Mouse (Mus musculus): ENCODE measurements around the gene Pdik1l. TPM values are rescaled to one million over a fixed set of nuclear protein-coding genes. Genes with fewer than 3 reads are reported as not detected.

The Pdik1l gene
- polyA plus RNA-seq, 1 experiment: 13.3 TPM

GRCm38 (mm10) chr4:134312901-134313300 is 25.2 kb upstream of the Pdik1l start:
- H3K36me3 ChIP-seq (ENCODE audit: control insufficient read depth, insufficient read depth, low read length): no peaks in the 10 kb centered on the region
- H3K27me3 ChIP-seq (ENCODE audit: control insufficient read depth, insufficient read depth, low read length): no peaks in the 10 kb centered on the region
- no peaks in the 10 kb centered on the region for H3K4me1 ChIP-seq (replicated peaks; ENCODE audit: control insufficient read depth, insufficient read depth, low read length)
- H3K27ac ChIP-seq (ENCODE audit: control insufficient read depth, insufficient read depth, low read length): no peak overlapping the region
- 97% methylated on average over 6 of the region's 6 CpGs for WGBS
- no peak for TF ChIP-seq CTCF (IDR thresholded peaks at IDR 0.05; ENCODE audit: borderline replicate concordance, control insufficient read depth, extremely low read depth, insufficient read depth, low read length, poor library complexity)
- no peak for TF ChIP-seq POLR2A (IDR thresholded peaks at IDR 0.05; ENCODE audit: control insufficient read depth, extremely low read depth, insufficient read depth, low read length, poor library complexity)
- H3K4me3 ChIP-seq (ENCODE audit: control insufficient read depth, insufficient read depth, low read length): no peak overlapping the region
- no peak for DNase-seq

GRCm38 (mm10) chr4:134312341-134312740 is 24.6 kb upstream of the Pdik1l start:
- Histone ChIP-seq H3K4me1 (replicated peaks; ENCODE audit: control insufficient read depth, insufficient read depth, low read length) (peaks cover 4% of the 10 kb centered on the region), H3K27ac (ENCODE audit: control insufficient read depth, insufficient read depth, low read length) (no peak overlapping the region), H3K4me3 (ENCODE audit: control insufficient read depth, insufficient read depth, low read length) (no peak overlapping the region), H3K36me3 (ENCODE audit: control insufficient read depth, insufficient read depth, low read length) (no peaks in the 10 kb centered on the region), H3K27me3 (ENCODE audit: control insufficient read depth, insufficient read depth, low read length) (no peaks in the 10 kb centered on the region)
- WGBS: 96% methylated on average over 5 of the region's 5 CpGs
- DNase-seq: no peak
- TF ChIP-seq POLR2A (IDR thresholded peaks at IDR 0.05; ENCODE audit: control insufficient read depth, extremely low read depth, insufficient read depth, low read length, poor library complexity) (no peak), CTCF (IDR thresholded peaks at IDR 0.05; ENCODE audit: borderline replicate concordance, control insufficient read depth, extremely low read depth, insufficient read depth, low read length, poor library complexity) (no peak)

- H3K4me1 ChIP-seq (replicated peaks; ENCODE audit: control insufficient read depth, insufficient read depth, low read length): peaks cover 9% of the 10 kb centered on the region
These were observed 24.1 kb upstream of the Pdik1l start for GRCm38 (mm10) chr4:134311784-134312183.

GRCm38 (mm10) chr4:134310656-134311055 is 23.0 kb upstream of the Pdik1l start:
- no peaks in the 10 kb centered on the region for H3K27me3 ChIP-seq (ENCODE audit: control insufficient read depth, insufficient read depth, low read length)
- H3K4me1 ChIP-seq (replicated peaks; ENCODE audit: control insufficient read depth, insufficient read depth, low read length): peaks cover 9% of the 10 kb centered on the region
- no peaks in the 10 kb centered on the region for H3K36me3 ChIP-seq (ENCODE audit: control insufficient read depth, insufficient read depth, low read length)
- H3K4me3 ChIP-seq (ENCODE audit: control insufficient read depth, insufficient read depth, low read length): no peak overlapping the region
- no peak for TF ChIP-seq POLR2A (IDR thresholded peaks at IDR 0.05; ENCODE audit: control insufficient read depth, extremely low read depth, insufficient read depth, low read length, poor library complexity)
- TF ChIP-seq CTCF (IDR thresholded peaks at IDR 0.05; ENCODE audit: borderline replicate concordance, control insufficient read depth, extremely low read depth, insufficient read depth, low read length, poor library complexity): no peak
- no peak for DNase-seq
- H3K27ac ChIP-seq (ENCODE audit: control insufficient read depth, insufficient read depth, low read length): no peak overlapping the region
- 89% methylated on average over 9 of the region's 9 CpGs for WGBS

More at GRCm38 (mm10) chr4:134311784-134312183, 24.1 kb upstream of the Pdik1l start:
- TF ChIP-seq CTCF (IDR thresholded peaks at IDR 0.05; ENCODE audit: borderline replicate concordance, control insufficient read depth, extremely low read depth, insufficient read depth, low read length, poor library complexity): no peak
- no peak for TF ChIP-seq POLR2A (IDR thresholded peaks at IDR 0.05; ENCODE audit: control insufficient read depth, extremely low read depth, insufficient read depth, low read length, poor library complexity)
- no peak overlapping the region for H3K4me3 ChIP-seq (ENCODE audit: control insufficient read depth, insufficient read depth, low read length)
- no peaks in the 10 kb centered on the region for H3K36me3 ChIP-seq (ENCODE audit: control insufficient read depth, insufficient read depth, low read length)
- no peaks in the 10 kb centered on the region for H3K27me3 ChIP-seq (ENCODE audit: control insufficient read depth, insufficient read depth, low read length)
- WGBS: 65% methylated on average over 9 of the region's 9 CpGs
- H3K27ac ChIP-seq (ENCODE audit: control insufficient read depth, insufficient read depth, low read length): no peak overlapping the region
- no peak for DNase-seq

GRCm38 (mm10) chr4:134310106-134310505 is 22.4 kb upstream of the Pdik1l start:
- 93% methylated on average over 7 of the region's 7 CpGs for WGBS
- Histone ChIP-seq H3K4me1 (replicated peaks; ENCODE audit: control insufficient read depth, insufficient read depth, low read length) (peaks cover 9% of the 10 kb centered on the region), H3K36me3 (ENCODE audit: control insufficient read depth, insufficient read depth, low read length) (no peaks in the 10 kb centered on the region), H3K27ac (ENCODE audit: control insufficient read depth, insufficient read depth, low read length) (no peak overlapping the region), H3K4me3 (ENCODE audit: control insufficient read depth, insufficient read depth, low read length) (no peak overlapping the region), H3K27me3 (ENCODE audit: control insufficient read depth, insufficient read depth, low read length) (no peaks in the 10 kb centered on the region)
- no peak for DNase-seq
- TF ChIP-seq CTCF (IDR thresholded peaks at IDR 0.05; ENCODE audit: borderline replicate concordance, control insufficient read depth, extremely low read depth, insufficient read depth, low read length, poor library complexity): no peak
- no peak for TF ChIP-seq POLR2A (IDR thresholded peaks at IDR 0.05; ENCODE audit: control insufficient read depth, extremely low read depth, insufficient read depth, low read length, poor library complexity)

- peak; percentile 29 for DNase-seq
- Histone ChIP-seq H3K4me1 (replicated peaks; ENCODE audit: control insufficient read depth, insufficient read depth, low read length) (peaks cover 9% of the 10 kb centered on the region), H3K27me3 (ENCODE audit: control insufficient read depth, insufficient read depth, low read length) (no peaks in the 10 kb centered on the region), H3K36me3 (ENCODE audit: control insufficient read depth, insufficient read depth, low read length) (no peaks in the 10 kb centered on the region), H3K27ac (ENCODE audit: control insufficient read depth, insufficient read depth, low read length) (no peak overlapping the region), H3K4me3 (ENCODE audit: control insufficient read depth, insufficient read depth, low read length) (no peak overlapping the region)
- TF ChIP-seq CTCF (IDR thresholded peaks at IDR 0.05; ENCODE audit: borderline replicate concordance, control insufficient read depth, extremely low read depth, insufficient read depth, low read length, poor library complexity) (no peak), POLR2A (IDR thresholded peaks at IDR 0.05; ENCODE audit: control insufficient read depth, extremely low read depth, insufficient read depth, low read length, poor library complexity) (no peak)
- WGBS: 9% methylated on average over 12 of the region's 12 CpGs
These were observed 19.8 kb upstream of the Pdik1l start for GRCm38 (mm10) chr4:134307367-134308072.
